Mouse (Mus musculus) lung, adult 2 months (tissue): ENCODE measurements around the gene Myl3.

Source experiments
- CTCF ChIP-seq: fragments of 200-500 bp; IDR thresholded peaks from 2 replicates; pipeline ENCODE4 v1.5.1; 2011; ENCODE audit warnings: mild to moderate bottlenecking, low read length, control low read depth; ENCODE audit not compliant: insufficient read depth
- POLR2A ChIP-seq: fragments of 200-500 bp; IDR thresholded peaks from 2 replicates; pipeline ENCODE4 v1.6.1; 2011; ENCODE audit warnings: low read depth, mild to moderate bottlenecking, control low read depth, low read length, borderline replicate concordance; ENCODE audit errors: extremely low read depth

DNA sequence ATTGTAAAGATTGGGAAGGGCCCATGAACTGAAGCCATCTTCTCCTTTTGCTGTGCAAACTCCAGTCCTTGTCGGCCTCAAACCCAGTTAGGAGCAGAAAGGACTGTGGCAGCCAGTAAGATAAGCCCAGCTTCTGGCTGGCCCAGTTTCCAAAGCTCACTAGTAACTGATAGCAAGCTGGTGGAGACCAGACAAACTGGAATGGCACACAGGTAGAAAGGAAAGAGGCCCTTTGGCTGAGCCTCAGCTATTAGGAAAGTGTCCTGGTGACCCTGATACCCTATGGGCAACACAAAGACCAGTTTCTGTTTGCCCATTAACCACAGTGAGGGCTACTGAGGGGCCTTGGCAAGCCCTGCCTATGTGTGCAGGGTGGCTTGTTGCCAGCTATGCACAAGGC lies 38.8 kb upstream of the Myl3 start:
- TF ChIP-seq CTCF (no peak), POLR2A (no peak)
